ENCODE assay signal across 8 mouse cellular contexts in genomic region chr5:139907714-139908242, GRCm38 (mm10). TPM values are rescaled to one million over a fixed set of nuclear protein-coding genes. Genes with fewer than 3 reads are reported as not detected.
DNase-seq lines count a peak whose midpoint lies in the region; ATAC-seq and TF ChIP-seq lines count a peak whose summit lies in the region.

Elfn1 (plus strand) TSS chr5:139907943.

- TF ChIP-seq POLR2A in cerebellum, adult 2 months (IDR thresholded peaks at IDR 0.05; ENCODE audit: borderline replicate concordance, insufficient read depth, low read length) = no peak
- no peak; the same call in 1 of the 2 replicates for TF ChIP-seq POLR2A in lung, adult 2 months (IDR thresholded peaks at IDR 0.05; ENCODE audit: borderline replicate concordance, extremely low read depth, low read depth, low read length)

- under 1% methylated on average over 33 of the region's 33 CpGs for WGBS in cerebellum, adult 2 months
- under 1% methylated on average over 33 of the region's 33 CpGs for WGBS in embryonic facial prominence, embryonic 15.5 days
- 0% methylated on average over 33 of the region's 33 CpGs for whole genome bisulfite sequencing in kidney, embryonic 16.5 days
- WGBS in lung, adult 2 months = 2% methylated on average over 33 of the region's 33 CpGs
- under 1% methylated on average over 33 of the region's 33 CpGs for WGBS in stomach, embryonic 14.5 days

- H3K4me1 ChIP-seq in cerebellum, adult 2 months (ENCODE audit: control insufficient read depth, insufficient read depth, low read length) = peaks cover 6% of the 10 kb centered on the region
- peaks cover 56% of the 10 kb centered on the region for H3K4me1 ChIP-seq in embryonic facial prominence, embryonic 15.5 days
- peaks cover 40% of the 10 kb centered on the region for H3K4me1 ChIP-seq in kidney, embryonic 16.5 days (ENCODE audit: insufficient read depth, low read length)
- H3K4me1 ChIP-seq in lung, adult 2 months (ENCODE audit: control insufficient read depth, insufficient read depth, low read length) = peaks cover 7% of the 10 kb centered on the region
- H3K4me1 ChIP-seq in stomach, embryonic 14.5 days (ENCODE audit: control insufficient read depth, insufficient read depth, low read length) = peaks cover 36% of the 10 kb centered on the region

- H3K79me3 ChIP-seq in C2C12 (ENCODE audit: low read depth) = no peaks in the 10 kb centered on the region

- H3K79me2 ChIP-seq in C2C12 (ENCODE audit: control insufficient read depth, insufficient read depth) = no peaks in the 10 kb centered on the region

- TF ChIP-seq CTCF in cerebellum, adult 2 months (IDR thresholded peaks at IDR 0.05; ENCODE audit: borderline replicate concordance, insufficient read depth, low read depth, low read length) = no peak
- no peak for TF ChIP-seq CTCF in C2C12 (IDR thresholded peaks at IDR 0.05; ENCODE audit: control insufficient read depth, insufficient read depth, insufficient read length)
- no peak for TF ChIP-seq CTCF in lung, adult 2 months (IDR thresholded peaks at IDR 0.05; ENCODE audit: insufficient read depth, low read length)

- peak within 1 kb of the TSS; percentile 48 for H3K9ac ChIP-seq in embryonic facial prominence, embryonic 15.5 days
- peak within 1 kb of the TSS; percentile 73 for H3K9ac ChIP-seq in kidney, embryonic 16.5 days (replicated peaks; ENCODE audit: low read length)
- peak within 1 kb of the TSS; percentile 45 for H3K9ac ChIP-seq in stomach, embryonic 14.5 days (replicated peaks; ENCODE audit: low read depth, low read length)

- peak within 1 kb of the TSS; percentile 16 for H3ac ChIP-seq in C2C12 (ENCODE audit: control insufficient read depth, insufficient read length, low read depth)

- DNase-seq in cerebellum, adult 2 months = no peak
- DNase-seq in cerebellum, adult 8-10 months = no peak
- DNase-seq in lung, adult 2 months = peak; percentile 56
- DNase-seq in right cerebral cortex, postnatal 4 days = no peak

- no peaks in the 10 kb centered on the region for H3K9me3 ChIP-seq in embryonic facial prominence, embryonic 15.5 days (replicated peaks)
- no peaks in the 10 kb centered on the region for H3K9me3 ChIP-seq in kidney, embryonic 16.5 days (ENCODE audit: low read length)
- H3K9me3 ChIP-seq in stomach, embryonic 14.5 days (ENCODE audit: control insufficient read depth, low read depth, low read length) = no peaks in the 10 kb centered on the region

- peaks cover 10% of the 10 kb centered on the region; the same call in 1 of the 2 replicates for H3K27me3 ChIP-seq in cerebellum, adult 2 months (ENCODE audit: control insufficient read depth, insufficient read depth, low read length)
- peaks cover 56% of the 10 kb centered on the region for H3K27me3 ChIP-seq in C2C12 (ENCODE audit: control insufficient read depth, insufficient read depth, insufficient read length)
- peaks cover 73% of the 10 kb centered on the region for H3K27me3 ChIP-seq in embryonic facial prominence, embryonic 15.5 days
- H3K27me3 ChIP-seq in kidney, embryonic 16.5 days (ENCODE audit: insufficient read depth, low read length) = peaks cover 74% of the 10 kb centered on the region
- H3K27me3 ChIP-seq in stomach, embryonic 14.5 days (ENCODE audit: control insufficient read depth, insufficient read depth, low read length) = peaks cover 65% of the 10 kb centered on the region

- peak within 1 kb of the TSS; percentile 99 for H3K4me2 ChIP-seq in embryonic facial prominence, embryonic 15.5 days (replicated peaks)
- H3K4me2 ChIP-seq in kidney, embryonic 16.5 days (replicated peaks; ENCODE audit: low read depth, low read length) = peak within 1 kb of the TSS; percentile 100
- H3K4me2 ChIP-seq in stomach, embryonic 14.5 days (replicated peaks; ENCODE audit: low read depth, low read length) = peak within 1 kb of the TSS; percentile 99

- no peak for ATAC-seq in embryonic facial prominence, embryonic 15.5 days (ENCODE audit: insufficient number of reproducible peaks, low FRiP score, low TSS enrichment, low read depth)
- no peak for ATAC-seq in kidney, embryonic 16.5 days (ENCODE audit: low FRiP score, low TSS enrichment)
- no peak for ATAC-seq in stomach, embryonic 14.5 days (ENCODE audit: insufficient number of reproducible peaks, insufficient read depth, low FRiP score, low read depth)

- peak within 1 kb of the TSS; percentile 53 for H3K4me3 ChIP-seq in cerebellum, adult 2 months (replicated peaks; ENCODE audit: insufficient read depth, low read depth, low read length)
- no peak within 1 kb of the TSS for H3K4me3 ChIP-seq in C2C12 (ENCODE audit: insufficient read depth, poor library complexity, severe bottlenecking)
- H3K4me3 ChIP-seq in embryonic facial prominence, embryonic 15.5 days (replicated peaks) = peak within 1 kb of the TSS; percentile 67
- peak within 1 kb of the TSS; percentile 65 for H3K4me3 ChIP-seq in kidney, embryonic 16.5 days (ENCODE audit: low read length)
- H3K4me3 ChIP-seq in lung, adult 2 months (replicated peaks; ENCODE audit: extremely low read depth, low read depth, low read length) = peak within 1 kb of the TSS; percentile 73
- H3K4me3 ChIP-seq in stomach, embryonic 14.5 days (ENCODE audit: low read depth, low read length) = peak within 1 kb of the TSS; percentile 59

- no peaks in the 10 kb centered on the region for H3K36me3 ChIP-seq in C2C12 (ENCODE audit: control insufficient read depth, insufficient read depth)
- no peaks in the 10 kb centered on the region for H3K36me3 ChIP-seq in embryonic facial prominence, embryonic 15.5 days
- H3K36me3 ChIP-seq in kidney, embryonic 16.5 days (ENCODE audit: insufficient read depth, low read length) = no peaks in the 10 kb centered on the region
- H3K36me3 ChIP-seq in stomach, embryonic 14.5 days (ENCODE audit: control insufficient read depth, insufficient read depth, low read length) = no peaks in the 10 kb centered on the region

- no peak within 1 kb of the TSS for H3K27ac ChIP-seq in cerebellum, adult 2 months (ENCODE audit: insufficient read depth, low read length)
- no peak within 1 kb of the TSS; the same call in 1 of the 2 replicates for H3K27ac ChIP-seq in embryonic facial prominence, embryonic 15.5 days (replicated peaks)
- H3K27ac ChIP-seq in kidney, embryonic 16.5 days (ENCODE audit: low read length) = no peak within 1 kb of the TSS
- no peak within 1 kb of the TSS for H3K27ac ChIP-seq in stomach, embryonic 14.5 days (ENCODE audit: low read length)

TF ChIP-seq in C2C12, 6 proteins besides CTCF, POLR2A, EP300 and RAD21:
- TF ChIP-seq CEBPB (IDR thresholded peaks at IDR 0.05; ENCODE audit: low read depth) = no peak
- TF ChIP-seq MYOD1 (IDR thresholded peaks at IDR 0.05; ENCODE audit: control insufficient read depth, insufficient read length, low read depth) = no peak
- TF ChIP-seq FOSL1 (IDR thresholded peaks at IDR 0.05; ENCODE audit: insufficient read depth, low read length, poor library complexity, severe bottlenecking) = no peak
- no peak for TF ChIP-seq MYOG (IDR thresholded peaks at IDR 0.05; ENCODE audit: control insufficient read depth, extremely low read depth, insufficient read length)
- TF ChIP-seq MAX (IDR thresholded peaks at IDR 0.05) = no peak
- TF ChIP-seq USF1 (IDR thresholded peaks at IDR 0.05; ENCODE audit: low read depth) = no peak

RNA-seq across cellular contexts. Expression of gene Elfn1, which starts in this region (rescaled TPM):
- 7.4 and 8.6 TPM in 2 replicates for polyA plus RNA-seq in cerebellum, adult 2 months (2012; rRNA removed)
- 0.04 TPM for polyA plus RNA-seq in C2C12 (2012; fragmentation: generic; extraction: Trizol)
- 2.0 and 2.5 TPM in 2 replicates for polyA plus RNA-seq in embryonic facial prominence, embryonic 15.5 days (2015; fragmentation: Nextera tagmentation; extraction: Ambion mirVana)
- polyA plus RNA-seq in kidney, embryonic 16.5 days (2015; fragmentation: Nextera tagmentation; extraction: Ambion mirVana) = 0.24 and 0.37 TPM in 2 replicates
- 22.5 and 27.8 TPM in 2 replicates for polyA plus RNA-seq in lung, adult 2 months (2012; rRNA removed)
- polyA plus RNA-seq in stomach, embryonic 14.5 days (2014; fragmentation: Nextera tagmentation; extraction: Ambion mirVana) = 0.09 and 0.17 TPM in 2 replicates
